Mouse (Mus musculus) right cerebral cortex, postnatal 4 days (tissue): ENCODE measurements around the gene Chga.
A peak's percentile ranks its signal among the peaks of the same experiment; 100 is the strongest.

Experiments used
- DNase-seq: peaks from one replicate; pipeline ENCODE4 v3.0.0-alpha.2; 2022

Gene Chga

DNA sequence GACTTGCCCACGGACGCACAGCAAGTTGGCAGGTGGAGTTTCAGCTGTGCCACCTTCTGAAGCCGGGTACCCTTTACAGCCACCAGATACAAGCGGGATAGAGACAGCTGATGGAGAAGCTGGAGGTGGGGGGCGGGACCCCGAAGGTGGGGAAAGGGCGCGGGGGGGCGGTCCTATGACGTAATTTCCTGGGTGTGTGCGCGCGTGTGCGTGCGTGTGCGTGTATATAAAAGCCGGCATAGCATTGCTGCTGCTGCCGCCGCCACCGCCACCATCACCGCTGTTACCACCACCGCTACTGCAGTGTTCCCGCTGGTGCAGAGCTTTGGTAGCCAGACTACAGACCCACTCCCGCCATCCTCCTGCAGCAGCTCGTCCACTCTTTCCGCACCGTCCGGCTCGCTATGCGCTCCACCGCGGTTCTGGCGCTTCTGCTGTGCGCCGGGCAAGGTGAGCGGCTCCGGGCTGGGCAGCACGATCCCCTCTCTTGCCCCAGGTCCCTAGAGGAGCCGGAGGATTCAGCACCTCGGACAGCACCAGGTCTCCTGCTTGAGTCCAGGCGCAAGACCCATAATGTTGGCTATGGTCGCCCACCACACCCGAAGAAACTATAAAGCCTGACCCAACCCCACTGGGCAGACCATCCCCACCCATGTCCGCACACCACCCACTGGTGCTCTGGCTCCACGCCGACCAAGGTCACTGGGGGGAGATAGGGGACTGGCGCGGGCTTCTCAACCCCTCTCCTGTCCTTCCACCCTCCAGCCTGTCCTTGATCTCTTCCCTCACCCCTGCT is at the start of gene Chga:
Chga (plus strand) TSS at position 249 of the 796 bp plus-strand sequence.
- DNase-seq = peak; percentile 91

- DNase-seq = no peak
Observed at GRCm38 (mm10) chr12:102505131-102505713, 49.5 kb upstream of the Chga start.

DNA sequence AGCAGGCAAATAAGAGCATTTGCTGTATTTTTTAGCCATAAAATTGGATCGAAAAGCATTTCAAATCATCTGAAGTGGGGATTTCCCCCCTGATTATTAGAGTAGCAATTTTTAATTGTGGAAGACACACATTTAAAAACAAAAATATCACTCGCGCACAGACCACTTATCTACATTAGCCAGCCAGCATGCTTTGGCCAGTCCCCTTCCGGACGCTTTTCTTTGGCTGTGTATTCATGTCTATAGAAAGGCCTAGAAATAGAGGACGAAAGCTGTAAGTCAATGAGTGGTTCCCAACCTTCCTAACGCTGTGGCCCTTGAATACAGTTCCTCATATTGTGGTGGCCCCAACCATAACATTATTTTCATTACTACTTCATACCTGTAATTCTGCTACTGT is 48.8 kb upstream of the Chga start:
- DNase-seq = no peak

- peak; percentile 13 for DNase-seq
Observed at GRCm38 (mm10) chr12:102511363-102511762, 43.4 kb upstream of the Chga start.

DNA sequence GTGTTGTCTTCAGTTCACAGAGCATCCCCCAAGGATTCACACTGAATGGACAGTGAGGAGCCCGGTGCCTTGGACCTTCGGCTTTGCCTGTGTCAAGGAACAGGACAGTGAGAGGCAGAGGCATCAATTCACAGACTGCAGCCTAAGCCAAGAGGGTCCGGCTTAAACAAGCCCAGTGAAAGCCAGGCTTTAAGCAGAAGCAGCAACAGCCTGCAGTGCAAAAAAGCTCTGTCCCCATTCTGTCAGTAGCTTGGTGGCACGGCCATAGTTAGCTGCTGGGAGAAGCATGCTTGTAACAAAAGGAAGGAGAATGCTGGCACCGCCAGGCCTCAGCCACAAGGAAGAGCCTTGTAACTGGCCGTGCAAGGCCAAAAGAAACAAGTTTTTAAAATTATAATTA is 40.6 kb upstream of the Chga start:
- peak; percentile 16 for DNase-seq

DNA sequence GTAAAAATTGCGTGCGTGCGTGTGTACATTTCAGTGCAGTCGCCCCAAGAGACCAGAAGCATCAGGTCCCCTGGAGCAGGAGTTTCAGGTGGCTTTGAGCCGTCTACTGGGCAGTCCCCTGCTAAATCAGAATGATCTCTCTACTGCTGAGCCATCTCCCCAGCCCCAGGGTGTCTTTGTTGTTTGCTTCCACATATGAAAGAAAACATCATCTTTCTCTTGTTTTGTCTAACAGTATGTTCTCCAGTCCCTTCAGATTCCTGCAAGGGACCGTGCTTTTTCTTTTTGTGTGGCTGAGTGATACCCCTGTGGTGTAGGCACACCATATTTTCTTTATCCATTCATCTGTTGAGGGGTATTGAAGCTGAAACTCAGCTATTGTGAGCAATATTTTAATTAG is 40.0 kb upstream of the Chga start:
- DNase-seq = no peak

GRCm38 (mm10) chr12:102516151-102516550 is 38.6 kb upstream of the Chga start:
- DNase-seq = no peak

DNA sequence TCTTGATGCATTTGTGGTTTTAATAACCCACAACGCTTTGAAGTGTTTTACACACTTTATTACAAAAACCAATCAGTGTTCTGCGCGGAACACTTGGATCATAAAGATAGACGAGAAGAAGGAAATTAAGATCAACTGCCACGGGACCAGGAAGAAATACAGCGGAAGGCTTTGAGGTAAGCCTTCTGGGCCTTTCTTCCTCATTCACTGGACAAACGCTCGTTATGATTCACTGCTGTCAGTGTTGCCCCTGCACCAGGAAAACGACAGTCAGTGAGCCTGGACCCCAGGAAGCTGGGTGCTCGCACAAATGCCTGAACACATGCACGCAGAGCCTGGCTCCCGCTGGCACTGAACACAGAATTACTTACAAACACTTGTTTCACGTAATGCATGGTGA is 37.1 kb upstream of the Chga start:
- DNase-seq = no peak

GRCm38 (mm10) chr12:102519929-102520720 is 34.6 kb upstream of the Chga start:
- DNase-seq = no peak

GRCm38 (mm10) chr12:102521777-102522319 is 32.9 kb upstream of the Chga start:
- no peak for DNase-seq

- DNase-seq = no peak
Observed at GRCm38 (mm10) chr12:102524216-102524615, 30.6 kb upstream of the Chga start.

DNA sequence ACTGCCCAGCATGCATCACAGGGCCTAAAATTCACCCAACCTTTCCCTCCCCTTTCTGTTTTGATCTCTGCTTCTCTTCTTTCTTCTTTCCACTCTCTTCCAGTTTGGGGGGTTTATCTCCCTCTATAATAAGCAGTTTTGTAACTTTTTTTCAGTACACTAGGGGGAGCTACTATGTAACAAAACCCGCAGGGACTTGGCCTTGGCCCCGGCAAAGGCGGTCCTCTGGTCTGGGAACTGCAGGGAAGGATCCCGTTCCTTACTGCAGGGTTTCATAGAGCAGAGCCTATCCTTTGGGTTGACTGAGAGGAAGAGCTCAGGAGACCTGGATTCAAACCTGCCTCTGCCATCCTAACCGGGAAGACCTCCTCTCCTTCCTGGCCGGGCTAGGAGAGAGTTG is 30.0 kb upstream of the Chga start:
- peak; percentile 23 for DNase-seq

- DNase-seq = no peak
Observed at GRCm38 (mm10) chr12:102527989-102528388, 26.8 kb upstream of the Chga start.

DNA sequence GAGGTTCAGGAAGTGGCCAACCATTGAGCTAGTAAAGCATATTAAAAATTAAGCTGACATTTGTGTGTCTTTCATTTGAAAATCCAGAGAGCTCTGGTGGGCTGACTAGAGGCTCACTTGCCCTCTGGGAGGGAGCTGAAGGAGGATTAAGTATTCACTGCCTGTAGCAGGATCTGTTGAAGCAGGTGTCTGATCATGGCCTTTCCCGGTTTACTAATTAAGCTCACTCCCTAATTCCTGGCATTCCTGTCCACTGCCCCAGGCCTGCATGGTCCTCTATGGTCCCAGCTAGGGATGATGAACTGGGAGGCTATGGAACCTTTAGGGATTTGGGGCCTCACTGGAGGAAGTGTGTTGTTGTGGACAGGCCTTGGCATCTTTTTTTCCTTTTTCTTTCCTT is 19.0 kb upstream of the Chga start:
- no peak for DNase-seq

DNA sequence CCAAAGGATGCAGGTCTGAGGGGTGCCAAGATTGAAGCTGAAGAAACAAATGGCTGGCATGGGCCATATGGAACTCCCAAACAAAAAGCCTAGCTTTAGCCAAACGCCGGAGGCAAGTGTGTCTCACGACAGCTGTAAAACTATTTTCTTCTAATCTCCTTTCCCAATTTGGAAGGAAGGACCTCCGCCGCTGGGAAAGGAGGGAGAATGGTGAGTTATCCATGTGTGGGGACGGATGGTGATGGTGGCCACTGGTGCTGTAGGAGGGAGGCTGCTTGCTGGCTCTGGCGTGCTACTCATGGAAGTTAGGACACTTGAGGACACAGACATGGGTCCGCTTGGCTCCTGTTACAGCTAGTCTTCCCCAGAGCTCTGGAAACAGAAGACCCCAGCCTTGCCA is 14.5 kb upstream of the Chga start:
- no peak for DNase-seq

GRCm38 (mm10) chr12:102541168-102541567 is 13.6 kb upstream of the Chga start:
- no peak for DNase-seq

- DNase-seq = no peak
Observed at GRCm38 (mm10) chr12:102545122-102545521, 9.6 kb upstream of the Chga start.

DNA sequence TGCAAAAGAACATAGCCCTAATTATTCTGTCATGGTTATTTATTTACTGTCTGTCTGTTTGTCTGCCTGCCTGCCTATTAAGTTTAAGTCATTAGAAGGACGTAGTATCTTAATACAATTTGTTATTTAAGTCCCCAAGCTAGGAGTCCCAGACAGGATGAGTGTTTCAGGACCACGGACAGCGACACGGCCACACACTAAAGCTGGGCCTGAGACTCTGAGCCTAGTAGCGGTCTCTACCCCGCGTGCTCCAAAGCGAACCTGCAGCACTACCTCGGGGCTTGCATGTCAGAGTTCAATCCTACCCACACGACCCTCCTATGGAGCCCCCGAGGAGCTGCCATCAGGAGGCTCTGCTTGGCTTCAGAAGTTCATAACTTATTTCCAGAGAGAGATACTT is 4.2 kb upstream of the Chga start:
- peak; percentile 60 for DNase-seq

DNA sequence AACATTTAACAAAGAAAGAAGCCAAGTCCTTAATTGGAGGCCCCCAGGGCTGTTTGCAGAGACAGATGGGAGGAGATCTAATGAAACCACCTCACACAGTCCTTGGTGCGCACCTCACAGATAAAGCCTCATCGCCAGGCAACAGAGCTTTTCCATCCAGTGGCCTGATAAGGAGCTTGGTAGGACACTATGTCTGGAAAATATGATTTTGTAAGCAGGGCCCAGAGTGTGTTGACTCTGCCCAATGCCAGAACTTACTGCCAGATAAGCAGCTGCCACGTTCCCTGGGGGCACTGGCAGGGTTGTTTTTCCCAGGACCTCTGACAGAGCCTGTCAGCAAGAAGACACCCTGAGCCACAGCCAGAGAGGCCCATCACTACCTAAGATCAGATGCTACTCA is 3.6 kb upstream of the Chga start:
- no peak for DNase-seq

DNA sequence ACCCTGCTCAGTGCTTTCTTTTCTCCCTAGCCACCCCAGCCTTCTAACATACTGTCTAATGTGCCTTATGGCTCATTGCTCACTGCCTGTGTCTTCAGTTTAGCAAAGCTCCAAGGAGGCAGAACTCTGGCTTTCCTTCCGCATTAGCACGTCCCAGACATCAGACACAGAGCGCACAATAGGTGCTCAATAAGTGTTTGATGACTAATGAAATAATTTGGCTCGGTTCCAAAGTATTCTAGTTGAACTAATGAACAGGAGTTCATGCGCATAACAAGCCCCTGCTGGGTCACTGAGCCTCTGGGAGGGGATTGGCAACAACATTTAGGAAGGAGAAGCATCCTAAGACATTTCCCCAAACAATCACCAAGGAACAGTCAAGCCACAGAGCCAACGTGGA is 2.8 kb upstream of the Chga start:
- DNase-seq = no peak

GRCm38 (mm10) chr12:102553705-102554275 is 979 bp upstream of the Chga start:
- DNase-seq = no peak

DNA sequence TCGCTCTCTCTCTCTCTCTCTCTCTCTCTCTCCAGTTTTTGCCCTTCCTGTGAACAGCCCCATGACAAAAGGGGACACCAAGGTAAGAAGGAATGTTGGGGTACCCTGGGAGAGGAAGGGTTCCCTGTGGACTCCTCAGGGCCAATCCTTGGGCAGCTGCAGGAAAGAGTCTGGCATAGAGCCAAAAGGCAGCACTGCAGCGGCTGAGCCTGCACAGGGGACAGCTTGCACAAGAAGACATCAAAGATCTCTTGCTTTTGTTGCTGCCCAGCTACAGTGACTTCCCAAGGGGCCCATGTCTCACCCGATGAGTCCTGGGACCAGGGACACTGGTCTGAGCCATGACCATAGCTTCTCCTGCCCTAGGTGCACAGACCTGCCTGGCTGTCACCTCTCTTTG is 1.1 kb downstream of the Chga start:
- no peak for DNase-seq

DNA sequence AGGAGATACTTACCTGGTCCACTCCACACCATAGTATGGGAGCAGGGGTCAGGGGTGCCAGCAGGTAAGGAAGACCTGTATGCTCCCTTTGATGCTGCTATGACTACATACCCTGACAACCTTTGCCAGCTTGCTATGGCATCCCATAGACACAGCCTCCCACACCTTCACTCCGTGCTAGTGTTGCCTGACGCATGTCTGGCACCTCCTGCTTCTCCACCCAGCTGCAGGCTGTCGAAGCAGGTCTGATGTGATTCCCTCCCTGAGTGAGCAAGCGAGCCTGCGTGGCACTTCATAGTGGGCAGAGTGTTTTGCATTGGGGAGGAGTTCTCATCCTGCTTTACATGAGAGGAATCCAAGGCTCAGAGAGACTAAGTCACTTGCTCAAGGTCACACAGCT is 2.6 kb downstream of the Chga start:
- DNase-seq = no peak
